Mouse (Mus musculus) neural tube, embryonic 10.5 days (tissue): ENCODE measurements around the gene Cd180.

Experiments used
- DNase-seq: peaks from one replicate; pipeline ENCODE4 v3.0.0-alpha.2; 2017; ENCODE audit warnings: low spot score; ENCODE audit errors: extremely low spot score

Gene Cd180

GRCm38 (mm10) chr13:102693341-102693801 is at the start of gene Cd180:
Gene Cd180, plus strand, starts transcription at chr13:102693558.
- no peak for DNase-seq

- peak; percentile 41 for DNase-seq
Observed at GRCm38 (mm10) chr13:102644344-102644743, 49.0 kb upstream of the Cd180 start.

- peak; percentile 67 for DNase-seq
Observed at GRCm38 (mm10) chr13:102644789-102645551, 48.4 kb upstream of the Cd180 start.

GRCm38 (mm10) chr13:102646271-102646771 is 47.0 kb upstream of the Cd180 start:
- no peak for DNase-seq

GRCm38 (mm10) chr13:102647511-102647910 is 45.8 kb upstream of the Cd180 start:
- no peak for DNase-seq

GRCm38 (mm10) chr13:102652303-102652889 is 41.0 kb upstream of the Cd180 start:
- DNase-seq: no peak

GRCm38 (mm10) chr13:102655071-102655570 is 38.2 kb upstream of the Cd180 start:
- no peak for DNase-seq

- DNase-seq: no peak
Observed at GRCm38 (mm10) chr13:102656153-102656690, 37.1 kb upstream of the Cd180 start.

- no peak for DNase-seq
Observed at GRCm38 (mm10) chr13:102658223-102658839, 35.0 kb upstream of the Cd180 start.

- no peak for DNase-seq
Observed at GRCm38 (mm10) chr13:102664041-102664440, 29.3 kb upstream of the Cd180 start.

- DNase-seq: peak; percentile 51
Observed at GRCm38 (mm10) chr13:102664843-102665587, 28.3 kb upstream of the Cd180 start.

- DNase-seq: no peak
Observed at GRCm38 (mm10) chr13:102665588-102666232, 27.6 kb upstream of the Cd180 start.

- DNase-seq: no peak
Observed at GRCm38 (mm10) chr13:102666233-102666614, 27.1 kb upstream of the Cd180 start.

- no peak for DNase-seq
Observed at GRCm38 (mm10) chr13:102666731-102667130, 26.6 kb upstream of the Cd180 start.

GRCm38 (mm10) chr13:102667401-102667800 is 26.0 kb upstream of the Cd180 start:
- no peak for DNase-seq

- DNase-seq: no peak
Observed at GRCm38 (mm10) chr13:102667842-102668241, 25.5 kb upstream of the Cd180 start.

GRCm38 (mm10) chr13:102668933-102669332 is 24.4 kb upstream of the Cd180 start:
- no peak for DNase-seq

- DNase-seq: no peak
Observed at GRCm38 (mm10) chr13:102669522-102670256, 23.7 kb upstream of the Cd180 start.

GRCm38 (mm10) chr13:102670503-102670902 is 22.9 kb upstream of the Cd180 start:
- DNase-seq: no peak

GRCm38 (mm10) chr13:102674083-102674482 is 19.3 kb upstream of the Cd180 start:
- DNase-seq: no peak
